Mouse (Mus musculus) activated CD4-positive, CD25-positive, alpha-beta regulatory T cell, adult 4 months (primary cell): Measurements from ENCODE around the gene Serhl. TPM values are rescaled to one million over a fixed set of nuclear protein-coding genes. Genes with fewer than 3 reads are reported as not detected.

ENCODE experiments used
- ATAC-seq: one replicate; pipeline ENCODE4 v1.8.0; 2017
- polyA plus RNA-seq, 2 experiments: library from polyadenylated mRNA; unstranded; fragments of 100-300 nt; shearing (Covaris generic); gene quantifications; one replicate each; pipeline ENCODE4 v1.2.1; 2017

The Serhl gene
- polyA plus RNA-seq, 2 experiments from 2014 or later: 79.0 to 82.8 TPM

DNA sequence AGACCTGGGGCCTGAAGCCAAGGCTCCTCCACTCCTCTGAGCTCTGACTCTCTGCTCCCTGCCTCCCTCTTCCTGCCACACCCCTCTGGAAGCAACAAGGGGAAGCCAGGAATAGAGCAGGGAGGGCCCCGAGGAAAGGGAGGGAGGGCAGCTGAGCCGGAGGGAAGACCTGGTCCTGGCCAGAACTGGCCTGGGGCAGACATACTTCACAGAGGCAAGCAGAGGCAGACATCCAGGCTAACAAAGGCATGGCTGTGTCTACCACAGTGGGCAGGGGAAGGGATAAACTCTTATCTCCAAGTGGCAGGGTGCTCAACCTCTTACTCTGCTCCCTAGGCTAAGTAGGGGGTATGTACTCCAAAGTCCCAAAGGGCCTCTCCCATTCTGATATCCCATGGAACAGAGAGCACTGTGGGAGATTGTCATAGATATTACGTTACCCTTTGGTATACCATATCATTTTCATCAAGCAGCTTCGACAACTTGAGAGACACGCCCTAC, 75.7 kb downstream of the Serhl start:
- ATAC-seq: no peak

DNA sequence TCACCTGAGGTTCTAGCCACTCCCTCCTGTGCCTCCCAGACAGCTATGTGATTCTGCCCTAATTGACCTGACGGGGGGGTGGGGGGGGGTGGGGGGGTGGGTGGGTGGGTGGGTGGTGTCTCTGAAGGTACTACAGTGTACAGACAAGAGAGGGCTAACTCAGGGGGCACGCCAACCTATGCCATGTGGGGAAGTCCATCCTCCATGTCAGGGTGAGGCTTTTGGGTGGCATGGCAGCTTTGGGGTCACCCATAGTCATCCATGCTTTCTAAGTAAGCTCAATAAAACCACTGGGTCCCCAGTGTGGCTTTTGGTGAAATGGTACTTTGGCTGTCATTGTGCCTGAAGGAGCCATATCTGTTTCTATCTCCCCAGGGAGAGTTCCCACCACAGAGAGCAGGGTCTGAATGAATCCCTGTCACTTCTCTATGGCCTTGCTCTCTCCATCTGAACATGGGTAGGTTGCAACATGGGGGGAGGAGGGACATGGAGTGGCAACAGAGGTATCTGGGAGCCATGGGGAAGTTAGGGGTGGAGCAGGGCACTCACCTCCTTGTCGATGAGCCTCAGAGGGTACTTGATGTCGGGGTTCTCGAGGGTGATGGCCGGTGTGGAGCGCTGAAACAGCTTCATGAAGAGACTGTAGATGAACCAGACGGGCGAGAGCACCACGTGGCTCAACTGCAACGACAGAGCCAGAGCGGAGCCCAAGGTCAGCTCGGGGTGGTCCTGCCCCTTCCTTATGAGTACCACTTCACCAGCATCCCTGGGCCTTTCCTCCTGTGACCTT, 76.4 kb downstream of the Serhl start:
- no peak for ATAC-seq

Other genes starting within 250 kb of the Serhl start
- 10 to 100 TPM; 12.2 to 16.0 TPM for gene Tcf20, start 101.6 kb upstream of the Serhl start, polyA plus RNA-seq
- under 1 TPM; 0.04 to 0.97 TPM for gene Nfam1, start 56.2 kb upstream of the Serhl start, polyA plus RNA-seq
- gene Rrp7a, start 33.3 kb downstream of the Serhl start, polyA plus RNA-seq: 10 to 100 TPM; 67.8 to 87.0 TPM
- 100 to 1,000 TPM; 155 to 180 TPM for gene Poldip3, start 59.9 kb downstream of the Serhl start, polyA plus RNA-seq
- gene Cyb5r3, start 83.1 kb downstream of the Serhl start, polyA plus RNA-seq: 10 to 100 TPM; 55.9 to 73.9 TPM
- not detected for gene A4galt, start 162.3 kb downstream of the Serhl start, polyA plus RNA-seq